Mouse (Mus musculus): ENCODE measurements around the gene Hspg2. TPM values are rescaled to one million over a fixed set of nuclear protein-coding genes. Genes with fewer than 3 reads are reported as not detected.

Gene Hspg2
- polyA plus RNA-seq, 1 experiment from 2014 or later, result 10.7 TPM

- H3K27ac ChIP-seq, result no peak overlapping the region
- H3K9me3 ChIP-seq (ENCODE audit: control insufficient read depth, low read length), result no peaks in the 10 kb centered on the region
- no peaks in the 10 kb centered on the region for H3K4me1 ChIP-seq (replicated peaks; ENCODE audit: control insufficient read depth, insufficient read depth, low read length)
- ATAC-seq (ENCODE audit: low FRiP score) (no peak), DNase-seq (ENCODE audit: low spot score) (no peak)
- H3K4me3 ChIP-seq (replicated peaks; ENCODE audit: low read length), result no peak overlapping the region
- 81% methylated on average over 4 of the region's 4 CpGs for WGBS
- H3K27me3 ChIP-seq (ENCODE audit: control insufficient read depth, insufficient read depth, low read length), result no peaks in the 10 kb centered on the region
- H3K36me3 ChIP-seq (replicated peaks; ENCODE audit: control insufficient read depth, insufficient read depth), result no peaks in the 10 kb centered on the region
- no peak overlapping the region for H3K4me2 ChIP-seq (replicated peaks)
- no peak overlapping the region for H3K9ac ChIP-seq
Measured at GRCm38 (mm10) chr4:137457292-137457691, 11.3 kb upstream of the Hspg2 start.

- H3K36me3 ChIP-seq (replicated peaks; ENCODE audit: control insufficient read depth, insufficient read depth), result no peaks in the 10 kb centered on the region
- 86% methylated on average over 9 of the region's 9 CpGs for WGBS
- no peak for DNase-seq (ENCODE audit: low spot score)
Measured at GRCm38 (mm10) chr4:137458310-137458709, 10.3 kb upstream of the Hspg2 start.

GRCm38 (mm10) chr4:137458861-137459260 lies 9.7 kb upstream of the Hspg2 start:
- whole genome bisulfite sequencing, result 66% methylated on average over 5 of the region's 5 CpGs
- Histone ChIP-seq H3K4me3 (replicated peaks; ENCODE audit: low read length) (no peak overlapping the region), H3K36me3 (replicated peaks; ENCODE audit: control insufficient read depth, insufficient read depth) (no peaks in the 10 kb centered on the region), H3K27me3 (ENCODE audit: control insufficient read depth, insufficient read depth, low read length) (no peaks in the 10 kb centered on the region), H3K9me3 (ENCODE audit: control insufficient read depth, low read length) (no peaks in the 10 kb centered on the region), H3K4me2 (replicated peaks) (no peak overlapping the region), H3K9ac (no peak overlapping the region), H3K27ac (no peak overlapping the region), H3K4me1 (replicated peaks; ENCODE audit: control insufficient read depth, insufficient read depth, low read length) (no peaks in the 10 kb centered on the region)
- DNase-seq (ENCODE audit: low spot score) (no peak), ATAC-seq (ENCODE audit: low FRiP score) (no peak)

More at GRCm38 (mm10) chr4:137458310-137458709, 10.3 kb upstream of the Hspg2 start:
- Histone ChIP-seq H3K9me3 (ENCODE audit: control insufficient read depth, low read length) (no peaks in the 10 kb centered on the region), H3K9ac (no peak overlapping the region), H3K4me3 (replicated peaks; ENCODE audit: low read length) (no peak overlapping the region), H3K27ac (no peak overlapping the region), H3K4me2 (replicated peaks) (no peak overlapping the region), H3K27me3 (ENCODE audit: control insufficient read depth, insufficient read depth, low read length) (no peaks in the 10 kb centered on the region), H3K4me1 (replicated peaks; ENCODE audit: control insufficient read depth, insufficient read depth, low read length) (no peaks in the 10 kb centered on the region)
- ATAC-seq (ENCODE audit: low FRiP score), result no peak

- 57% methylated on average over 14 of the region's 14 CpGs for WGBS
- Histone ChIP-seq H3K36me3 (replicated peaks; ENCODE audit: control insufficient read depth, insufficient read depth) (no peaks in the 10 kb centered on the region), H3K9ac (no peak overlapping the region), H3K4me1 (replicated peaks; ENCODE audit: control insufficient read depth, insufficient read depth, low read length) (no peaks in the 10 kb centered on the region), H3K27me3 (ENCODE audit: control insufficient read depth, insufficient read depth, low read length) (no peaks in the 10 kb centered on the region), H3K27ac (no peak overlapping the region), H3K4me3 (replicated peaks; ENCODE audit: low read length) (no peak overlapping the region), H3K9me3 (ENCODE audit: control insufficient read depth, low read length) (no peaks in the 10 kb centered on the region), H3K4me2 (replicated peaks) (no peak overlapping the region)
- ATAC-seq (ENCODE audit: low FRiP score) (no peak), DNase-seq (ENCODE audit: low spot score) (no peak)
Measured at GRCm38 (mm10) chr4:137460676-137461075, 7.9 kb upstream of the Hspg2 start.

- no peaks in the 10 kb centered on the region for H3K4me1 ChIP-seq (replicated peaks; ENCODE audit: control insufficient read depth, insufficient read depth, low read length)
- H3K4me2 ChIP-seq (replicated peaks), result no peak overlapping the region
- H3K9me3 ChIP-seq (ENCODE audit: control insufficient read depth, low read length), result no peaks in the 10 kb centered on the region
- no peak for ATAC-seq (ENCODE audit: low FRiP score)
- WGBS, result 80% methylated on average over 4 of the region's 4 CpGs
- H3K4me3 ChIP-seq (replicated peaks; ENCODE audit: low read length), result no peak overlapping the region
- H3K36me3 ChIP-seq (replicated peaks; ENCODE audit: control insufficient read depth, insufficient read depth), result no peaks in the 10 kb centered on the region
- no peak for DNase-seq (ENCODE audit: low spot score)
- no peaks in the 10 kb centered on the region for H3K27me3 ChIP-seq (ENCODE audit: control insufficient read depth, insufficient read depth, low read length)
- H3K27ac ChIP-seq, result no peak overlapping the region
- no peak overlapping the region for H3K9ac ChIP-seq
Measured at GRCm38 (mm10) chr4:137461217-137461616, 7.4 kb upstream of the Hspg2 start.

GRCm38 (mm10) chr4:137461981-137462690 lies 6.4 kb upstream of the Hspg2 start:
- Histone ChIP-seq H3K4me1 (replicated peaks; ENCODE audit: control insufficient read depth, insufficient read depth, low read length) (no peaks in the 10 kb centered on the region), H3K27me3 (ENCODE audit: control insufficient read depth, insufficient read depth, low read length) (no peaks in the 10 kb centered on the region), H3K4me3 (replicated peaks; ENCODE audit: low read length) (no peak overlapping the region), H3K9ac (no peak overlapping the region), H3K27ac (no peak overlapping the region), H3K36me3 (replicated peaks; ENCODE audit: control insufficient read depth, insufficient read depth) (no peaks in the 10 kb centered on the region), H3K4me2 (replicated peaks) (no peak overlapping the region), H3K9me3 (ENCODE audit: control insufficient read depth, low read length) (no peaks in the 10 kb centered on the region)
- DNase-seq (ENCODE audit: low spot score) (no peak), ATAC-seq (ENCODE audit: low FRiP score) (no peak)
- 88% methylated on average over 16 of the region's 16 CpGs for whole genome bisulfite sequencing

- no peaks in the 10 kb centered on the region for H3K36me3 ChIP-seq (replicated peaks; ENCODE audit: control insufficient read depth, insufficient read depth)
- no peaks in the 10 kb centered on the region for H3K27me3 ChIP-seq (ENCODE audit: control insufficient read depth, insufficient read depth, low read length)
- no peak overlapping the region for H3K4me2 ChIP-seq (replicated peaks)
- H3K9me3 ChIP-seq (ENCODE audit: control insufficient read depth, low read length), result no peaks in the 10 kb centered on the region
- peaks cover 18% of the 10 kb centered on the region; the same call in 1 of the 2 replicates for H3K4me1 ChIP-seq (replicated peaks; ENCODE audit: control insufficient read depth, insufficient read depth, low read length)
- DNase-seq (ENCODE audit: low spot score) (no peak), ATAC-seq (ENCODE audit: low FRiP score) (no peak)
- H3K27ac ChIP-seq, result no peak overlapping the region
- no peak overlapping the region for H3K9ac ChIP-seq
- 67% methylated on average over 13 of the region's 13 CpGs for WGBS
- H3K4me3 ChIP-seq (replicated peaks; ENCODE audit: low read length), result no peak overlapping the region
Measured at GRCm38 (mm10) chr4:137465125-137465787, 3.3 kb upstream of the Hspg2 start.

- H3K9me3 ChIP-seq (ENCODE audit: control insufficient read depth, low read length), result no peaks in the 10 kb centered on the region
- H3K27ac ChIP-seq, result no peak overlapping the region
- no peak overlapping the region for H3K4me2 ChIP-seq (replicated peaks)
- no peaks in the 10 kb centered on the region for H3K27me3 ChIP-seq (ENCODE audit: control insufficient read depth, insufficient read depth, low read length)
- H3K4me1 ChIP-seq (replicated peaks; ENCODE audit: control insufficient read depth, insufficient read depth, low read length), result peaks cover 18% of the 10 kb centered on the region; the same call in 1 of the 2 replicates
- H3K4me3 ChIP-seq (replicated peaks; ENCODE audit: low read length), result no peak overlapping the region
- WGBS, result 78% methylated on average over 4 of the region's 4 CpGs
- H3K9ac ChIP-seq, result no peak overlapping the region
- no peaks in the 10 kb centered on the region for H3K36me3 ChIP-seq (replicated peaks; ENCODE audit: control insufficient read depth, insufficient read depth)
- ATAC-seq (ENCODE audit: low FRiP score) (no peak), DNase-seq (ENCODE audit: low spot score) (no peak)
Measured at GRCm38 (mm10) chr4:137466991-137467390, 1.6 kb upstream of the Hspg2 start.

GRCm38 (mm10) chr4:137467525-137467924 lies 1.0 kb upstream of the Hspg2 start:
- Histone ChIP-seq H3K27ac (no peak overlapping the region), H3K27me3 (ENCODE audit: control insufficient read depth, insufficient read depth, low read length) (no peaks in the 10 kb centered on the region), H3K4me1 (replicated peaks; ENCODE audit: control insufficient read depth, insufficient read depth, low read length) (peaks cover 18% of the 10 kb centered on the region; the same call in 1 of the 2 replicates), H3K36me3 (replicated peaks; ENCODE audit: control insufficient read depth, insufficient read depth) (no peaks in the 10 kb centered on the region), H3K9ac (no peak overlapping the region), H3K9me3 (ENCODE audit: control insufficient read depth, low read length) (no peaks in the 10 kb centered on the region), H3K4me2 (replicated peaks) (no peak overlapping the region), H3K4me3 (replicated peaks; ENCODE audit: low read length) (no peak overlapping the region)
- DNase-seq (ENCODE audit: low spot score), result no peak
- ATAC-seq (ENCODE audit: low FRiP score), result no peak
- 90% methylated on average over 2 of the region's 2 CpGs for WGBS
